Mouse (Mus musculus) liver, adult 10 weeks (tissue): Measurements from ENCODE around the gene Gm1140. TPM values are rescaled to one million over a fixed set of nuclear protein-coding genes. Genes with fewer than 3 reads are reported as not detected.

Source experiments
- polyA plus RNA-seq: library from polyadenylated mRNA; stranded (reverse); fragments of 350-450 nt; fragmentation: Illumina TruSeq; extraction: RNeasy Lipid Tissue Mini Kit (QIAGEN cat#74804); gene quantifications from one replicate; pipeline ENCODE4 v1.2.3, GENCODE M21; 2014; ENCODE audit warnings: low read depth, low replicate concordance

Gene Gm1140
- not detected for polyA plus RNA-seq

DNA sequence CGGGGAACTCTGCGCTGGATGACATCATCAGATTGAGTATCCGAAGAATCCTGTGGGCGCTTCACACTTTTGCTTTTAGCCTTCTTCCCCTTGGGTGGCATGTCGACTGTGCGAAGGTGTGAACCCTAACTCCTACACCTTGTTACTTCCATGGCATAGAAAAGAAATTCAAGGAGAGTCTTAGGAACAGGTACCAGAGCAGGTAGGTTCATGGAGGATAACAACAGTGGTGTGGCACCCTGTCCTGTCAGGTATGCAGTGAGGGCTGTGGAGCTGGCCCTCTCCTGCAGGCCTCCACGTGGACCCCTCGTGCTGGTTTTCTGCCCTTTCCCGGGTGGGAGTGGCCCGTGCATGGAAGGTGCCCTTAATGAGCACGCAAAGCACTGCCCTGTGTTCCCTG lies at the start of gene Gm1140:
Gene Gm1140, minus strand, starts transcription at position 101 of the 400 bp plus-strand sequence.

DNA sequence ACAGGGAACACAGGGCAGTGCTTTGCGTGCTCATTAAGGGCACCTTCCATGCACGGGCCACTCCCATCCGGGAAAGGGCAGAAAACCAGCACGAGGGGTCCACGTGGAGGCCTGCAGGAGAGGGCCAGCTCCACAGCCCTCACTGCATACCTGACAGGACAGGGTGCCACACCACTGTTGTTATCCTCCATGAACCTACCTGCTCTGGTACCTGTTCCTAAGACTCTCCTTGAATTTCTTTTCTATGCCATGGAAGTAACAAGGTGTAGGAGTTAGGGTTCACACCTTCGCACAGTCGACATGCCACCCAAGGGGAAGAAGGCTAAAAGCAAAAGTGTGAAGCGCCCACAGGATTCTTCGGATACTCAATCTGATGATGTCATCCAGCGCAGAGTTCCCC lies 2.0 kb upstream of the Gm1140 start, which contains the start of gene Gm14692:
Gene Gm14692, plus strand, starts transcription at position 301 of the 400 bp plus-strand sequence.

Other genes starting within 250 kb of the Gm1140 start
- not detected for gene Gm14692, start 2.1 kb upstream of the Gm1140 start, polyA plus RNA-seq
- not detected for gene 4933436I01Rik, start 227.9 kb upstream of the Gm1140 start, polyA plus RNA-seq